In genomic region chr4:125029891-125030614, GRCm38 (mm10) we compare ENCODE assay signal across 8 mouse cellular contexts. TPM values are rescaled to one million over a fixed set of nuclear protein-coding genes. Genes with fewer than 3 reads are reported as not detected.
A peak's percentile ranks its signal among the peaks of the same experiment; 100 is the strongest.
DNase-seq lines count a peak whose midpoint lies in the region; ATAC-seq and TF ChIP-seq lines count a peak whose summit lies in the region.

No protein-coding gene starts in this region.

- peak overlapping the region; percentile 98 for H3K4me3 ChIP-seq in E14TG2a.4 (replicated peaks; ENCODE audit: low read length)
- peak overlapping the region; percentile 82 for H3K4me3 ChIP-seq in forebrain, embryonic 13.5 days
- peak overlapping the region; percentile 72 for H3K4me3 ChIP-seq in liver, postnatal 0 days (ENCODE audit: low read depth, low read length)
- peak overlapping the region; percentile 97 for H3K4me3 ChIP-seq in neural tube, embryonic 14.5 days (ENCODE audit: low read depth, low read length)

- H3K4me2 ChIP-seq in forebrain, embryonic 13.5 days = peak overlapping the region; percentile 87
- H3K4me2 ChIP-seq in liver, postnatal 0 days (ENCODE audit: low read depth, low read length) = peak overlapping the region; percentile 90
- H3K4me2 ChIP-seq in neural tube, embryonic 14.5 days (ENCODE audit: low read depth, low read length) = peak overlapping the region; percentile 97

- H3K36me3 ChIP-seq in E14TG2a.4 (ENCODE audit: insufficient read depth, low read length) = peaks cover 41% of the 10 kb centered on the region
- H3K36me3 ChIP-seq in forebrain, embryonic 13.5 days (ENCODE audit: poor library complexity, severe bottlenecking) = peaks cover 10% of the 10 kb centered on the region
- peaks cover 6% of the 10 kb centered on the region for H3K36me3 ChIP-seq in liver, postnatal 0 days (replicated peaks; ENCODE audit: insufficient read depth, low read length)
- H3K36me3 ChIP-seq in neural tube, embryonic 14.5 days (ENCODE audit: control insufficient read depth, insufficient read depth, low read length) = no peaks in the 10 kb centered on the region; the same call in 1 of the 2 replicates

- no peaks in the 10 kb centered on the region for H3K9me3 ChIP-seq in E14TG2a.4 (ENCODE audit: low read length)
- H3K9me3 ChIP-seq in forebrain, embryonic 13.5 days (replicated peaks) = no peaks in the 10 kb centered on the region
- no peaks in the 10 kb centered on the region for H3K9me3 ChIP-seq in liver, postnatal 0 days (ENCODE audit: low read length)
- H3K9me3 ChIP-seq in neural tube, embryonic 14.5 days (ENCODE audit: control insufficient read depth, low read length) = no peaks in the 10 kb centered on the region

- no peak for TF ChIP-seq EP300 in liver, postnatal 0 days (IDR thresholded peaks at IDR 0.05; ENCODE audit: low read depth)

- under 1% methylated on average over 50 of the region's 50 CpGs for WGBS in forebrain, embryonic 13.5 days
- under 1% methylated on average over 50 of the region's 50 CpGs for WGBS in large intestine, adult 2 months
- under 1% methylated on average over 49 of the region's 50 CpGs for WGBS in liver, postnatal 0 days (ENCODE audit: insufficient replicate concordance)
- WGBS in neural tube, embryonic 14.5 days = 1% methylated on average over 50 of the region's 50 CpGs

- ATAC-seq in forebrain, embryonic 13.5 days = peak; percentile 99
- ATAC-seq in liver, postnatal 0 days = peak; percentile 100
- ATAC-seq in neural tube, embryonic 14.5 days (ENCODE audit: low read depth) = peak; percentile 99

- peaks cover 23% of the 10 kb centered on the region for H3K4me1 ChIP-seq in E14TG2a.4 (replicated peaks; ENCODE audit: low read depth, low read length)
- H3K4me1 ChIP-seq in forebrain, embryonic 13.5 days = peaks cover 26% of the 10 kb centered on the region
- H3K4me1 ChIP-seq in liver, postnatal 0 days (ENCODE audit: insufficient read depth) = peaks cover 10% of the 10 kb centered on the region; the same call in 1 of the 2 replicates
- peaks cover 7% of the 10 kb centered on the region; the same call in 1 of the 2 replicates for H3K4me1 ChIP-seq in neural tube, embryonic 14.5 days (ENCODE audit: control insufficient read depth, insufficient read depth, low read length)

- peaks cover 24% of the 10 kb centered on the region for H3K27me3 ChIP-seq in E14TG2a.4 (ENCODE audit: insufficient read depth, low read length)
- no peaks in the 10 kb centered on the region for H3K27me3 ChIP-seq in forebrain, embryonic 13.5 days
- H3K27me3 ChIP-seq in liver, postnatal 0 days (ENCODE audit: insufficient read depth, low read length) = no peaks in the 10 kb centered on the region
- H3K27me3 ChIP-seq in neural tube, embryonic 14.5 days (ENCODE audit: control insufficient read depth, insufficient read depth, low read length) = no peaks in the 10 kb centered on the region; the same call in 1 of the 2 replicates

- no peak for TF ChIP-seq CTCF in E14TG2a.4 (conservative IDR thresholded peaks at IDR 0.05; ENCODE audit: low read length)
- TF ChIP-seq CTCF in liver, postnatal 0 days (IDR thresholded peaks at IDR 0.05; ENCODE audit: low read depth) = no peak

- H3K27ac ChIP-seq in forebrain, embryonic 13.5 days = peak overlapping the region; percentile 32; the same call in 1 of the 2 replicates
- peak overlapping the region; percentile 77 for H3K27ac ChIP-seq in liver, postnatal 0 days (ENCODE audit: low read depth)
- peak overlapping the region; percentile 64 for H3K27ac ChIP-seq in neural tube, embryonic 14.5 days (ENCODE audit: low read depth, low read length)

- intact Hi-C loops in heart, postnatal 10 days (cut with DNase I) = no loop called here

- peak; percentile 89 for DNase-seq in c-Kit-positive CD71-positive TER-119-positive erythroid progenitor cells, embryonic 14.5 days (ENCODE audit: low spot score)
- peak; percentile 95 to 96 for DNase-seq in heart, postnatal 10 days
- peak; percentile 90 for DNase-seq in large intestine, adult 2 months (ENCODE audit: low read depth, low spot score)
- DNase-seq in liver, postnatal 0 days = peak; percentile 96
- DNase-seq in testis, postnatal 10 days (ENCODE audit: low spot score) = peak; percentile 94

- H3K9ac ChIP-seq in forebrain, embryonic 13.5 days = peak overlapping the region; percentile 87
- H3K9ac ChIP-seq in liver, postnatal 0 days (replicated peaks) = peak overlapping the region; percentile 82
- peak overlapping the region; percentile 85 for H3K9ac ChIP-seq in neural tube, embryonic 14.5 days (replicated peaks; ENCODE audit: low read depth, low read length)

RNA-seq across cellular contexts. Expression of gene Gnl2, which starts 13.7 kb away (rescaled TPM):
- 83.2 and 90.8 TPM in 2 replicates for polyA plus RNA-seq in forebrain, embryonic 13.5 days (2015; fragmentation: Nextera tagmentation; extraction: Ambion mirVana)
- total RNA-seq in heart, postnatal 10 days (2021) = 10 to 100 TPM; 36.0 to 37.0 TPM
- polyA plus RNA-seq in large intestine, adult 2 months (2012; rRNA removed) = 9.2 and 12.6 TPM in 2 replicates
- 25.8 and 26.7 TPM in 2 replicates for polyA plus RNA-seq in liver, postnatal 0 days (2015; fragmentation: Nextera tagmentation; extraction: Ambion mirVana)
- 89.6 and 99.9 TPM in 2 replicates for polyA plus RNA-seq in neural tube, embryonic 14.5 days (2014; fragmentation: Nextera tagmentation; extraction: Ambion mirVana)

RNA-seq across cellular contexts. Expression of gene Dnali1, which starts 35.5 kb away (rescaled TPM):
- 0.52 and 1.2 TPM in 2 replicates for polyA plus RNA-seq in forebrain, embryonic 13.5 days (2015; fragmentation: Nextera tagmentation; extraction: Ambion mirVana)
- total RNA-seq in heart, postnatal 10 days (2021) = not detected
- not detected in 2 replicates for polyA plus RNA-seq in large intestine, adult 2 months (2012; rRNA removed)
- polyA plus RNA-seq in liver, postnatal 0 days (2015; fragmentation: Nextera tagmentation; extraction: Ambion mirVana) = 0.06 TPM in 1 of 2 replicates, not detected in the other
- polyA plus RNA-seq in neural tube, embryonic 14.5 days (2014; fragmentation: Nextera tagmentation; extraction: Ambion mirVana) = 0.64 and 1.1 TPM in 2 replicates

RNA-seq across cellular contexts. Expression of gene Snip1, which starts 36.4 kb away (rescaled TPM):
- polyA plus RNA-seq in forebrain, embryonic 13.5 days (2015; fragmentation: Nextera tagmentation; extraction: Ambion mirVana) = 27.1 and 29.1 TPM in 2 replicates
- 10 to 100 TPM; 10.8 to 11.6 TPM for total RNA-seq in heart, postnatal 10 days (2021)
- 9.8 and 9.9 TPM in 2 replicates for polyA plus RNA-seq in large intestine, adult 2 months (2012; rRNA removed)
- polyA plus RNA-seq in liver, postnatal 0 days (2015; fragmentation: Nextera tagmentation; extraction: Ambion mirVana) = 10.7 and 10.8 TPM in 2 replicates
- polyA plus RNA-seq in neural tube, embryonic 14.5 days (2014; fragmentation: Nextera tagmentation; extraction: Ambion mirVana) = 24.0 and 26.4 TPM in 2 replicates

RNA-seq across cellular contexts. Expression of gene Rspo1, which starts 43.8 kb away (rescaled TPM):
- 4.9 and 8.5 TPM in 2 replicates for polyA plus RNA-seq in forebrain, embryonic 13.5 days (2015; fragmentation: Nextera tagmentation; extraction: Ambion mirVana)
- 1 to 10 TPM; 3.4 to 5.6 TPM for total RNA-seq in heart, postnatal 10 days (2021)
- polyA plus RNA-seq in large intestine, adult 2 months (2012; rRNA removed) = 2.4 TPM in 2 replicates
- 0.41 and 0.86 TPM in 2 replicates for polyA plus RNA-seq in liver, postnatal 0 days (2015; fragmentation: Nextera tagmentation; extraction: Ambion mirVana)
- polyA plus RNA-seq in neural tube, embryonic 14.5 days (2014; fragmentation: Nextera tagmentation; extraction: Ambion mirVana) = 0.99 and 1.0 TPM in 2 replicates

RNA-seq across cellular contexts. Expression of gene Meaf6, which starts 54.9 kb away (rescaled TPM):
- polyA plus RNA-seq in forebrain, embryonic 13.5 days (2015; fragmentation: Nextera tagmentation; extraction: Ambion mirVana) = 146 and 148 TPM in 2 replicates
- 10 to 100 TPM; 27.7 to 31.4 TPM for total RNA-seq in heart, postnatal 10 days (2021)
- 12.1 and 15.8 TPM in 2 replicates for polyA plus RNA-seq in large intestine, adult 2 months (2012; rRNA removed)
- polyA plus RNA-seq in liver, postnatal 0 days (2015; fragmentation: Nextera tagmentation; extraction: Ambion mirVana) = 15.2 and 16.3 TPM in 2 replicates
- 173 and 179 TPM in 2 replicates for polyA plus RNA-seq in neural tube, embryonic 14.5 days (2014; fragmentation: Nextera tagmentation; extraction: Ambion mirVana)

Comparison
In these comparisons a context has a peak if more than half of its experiments do, and no peak if none do; other contexts are left out.
1. Peak in every context shown above with its lines: DNase-seq, ATAC-seq, H3K4me3 ChIP-seq and H3K27ac ChIP-seq.